Mouse (Mus musculus) stomach, postnatal 0 days (tissue): ENCODE results near the gene Gm11172.

ENCODE experiments used
- CTCF ChIP-seq: IDR thresholded peaks from 2 replicates; pipeline ENCODE4 v1.5.1; 2016; ENCODE audit warnings: antibody characterized with exemption, low read depth, mild to moderate bottlenecking, moderate library complexity
- EP300 ChIP-seq: optimal IDR thresholded peaks from 2 replicates; pipeline ENCODE3; 2016; ENCODE audit warnings: antibody characterized with exemption

DNA sequence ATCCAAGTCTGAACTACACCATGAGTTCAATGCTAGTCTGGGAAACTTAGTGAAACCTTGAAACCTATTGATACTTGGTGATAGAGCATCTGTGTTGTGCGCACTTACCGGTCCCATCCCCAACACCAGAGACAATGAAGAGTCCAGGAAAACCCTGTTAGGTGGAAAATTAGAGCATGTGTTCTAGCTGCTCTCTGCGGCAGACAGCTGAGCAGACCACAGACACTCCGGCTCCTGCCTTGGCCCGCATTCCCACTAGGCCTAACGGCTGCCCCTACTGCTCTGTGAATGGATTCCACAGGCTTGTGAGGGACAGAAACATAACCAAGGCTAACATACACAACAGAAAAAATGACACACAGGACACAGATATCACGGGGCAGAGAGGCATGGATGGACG is 39.2 kb upstream of the Gm11172 start:
- no peak for TF ChIP-seq CTCF
- no peak for TF ChIP-seq EP300
